Mouse (Mus musculus): Measurements from ENCODE around the gene Knstrn. TPM values are rescaled to one million over a fixed set of nuclear protein-coding genes. Genes with fewer than 3 reads are reported as not detected.

Knstrn gene
- total and polyA plus RNA-seq, 2 experiments from 2014 or later = 19.8 to 39.9 TPM

- Histone ChIP-seq H3K9me3 (replicated peaks; ENCODE audit: control insufficient read depth, low read length) (no peaks in the 10 kb centered on the region), H3K27ac (ENCODE audit: low read depth) (no peak overlapping the region), H3K36me3 (replicated peaks; ENCODE audit: control insufficient read depth, insufficient read depth, low read length) (peaks cover 3% of the 10 kb centered on the region; the same call in 1 of the 2 replicates), H3K27me3 (ENCODE audit: control insufficient read depth, insufficient read depth, low read length) (peaks cover 16% of the 10 kb centered on the region; the same call in 1 of the 2 replicates), H3K4me3 (ENCODE audit: low read depth, low read length) (peak overlapping the region; percentile 35), H3K9ac (replicated peaks; ENCODE audit: low read depth, low read length) (no peak overlapping the region), H3K4me2 (ENCODE audit: low read depth, low read length) (peak overlapping the region; percentile 63), H3K4me1 (ENCODE audit: control insufficient read depth, insufficient read depth) (peaks cover 14% of the 10 kb centered on the region)
- WGBS = 5% methylated on average over 32 of the region's 32 CpGs
- no peak for TF ChIP-seq EP300 (IDR thresholded peaks at IDR 0.05; ENCODE audit: low read depth)
- TF ChIP-seq CTCF (IDR thresholded peaks at IDR 0.05; ENCODE audit: low read depth) = peak; percentile 99
- DNase-seq (ENCODE audit: low spot score) (no peak), ATAC-seq (ENCODE audit: insufficient read depth, low read depth) (peak; percentile 76)
These were observed 69.3 kb downstream of the Knstrn start for GRCm38 (mm10) chr2:118882840-118883679.

GRCm38 (mm10) chr2:118887440-118887839 lies 73.6 kb downstream of the Knstrn start:
- 57% methylated on average over 13 of the region's 13 CpGs for WGBS
- peaks cover 12% of the 10 kb centered on the region; the same call in 1 of the 2 replicates for H3K4me1 ChIP-seq (ENCODE audit: control insufficient read depth, insufficient read depth)
- DNase-seq (ENCODE audit: low spot score) (no peak), ATAC-seq (ENCODE audit: insufficient read depth, low read depth) (no peak)
- no peak overlapping the region; the same call in 1 of the 2 replicates for H3K9ac ChIP-seq (replicated peaks; ENCODE audit: low read depth, low read length)
- no peaks in the 10 kb centered on the region for H3K36me3 ChIP-seq (replicated peaks; ENCODE audit: control insufficient read depth, insufficient read depth, low read length)
- H3K4me3 ChIP-seq (ENCODE audit: low read depth, low read length) = no peak overlapping the region
- H3K4me2 ChIP-seq (ENCODE audit: low read depth, low read length) = peak overlapping the region; percentile 30
- no peak overlapping the region for H3K27ac ChIP-seq (ENCODE audit: low read depth)
- TF ChIP-seq CTCF (IDR thresholded peaks at IDR 0.05; ENCODE audit: low read depth) (no peak), EP300 (IDR thresholded peaks at IDR 0.05; ENCODE audit: low read depth) (no peak)
- H3K9me3 ChIP-seq (replicated peaks; ENCODE audit: control insufficient read depth, low read length) = no peaks in the 10 kb centered on the region
- H3K27me3 ChIP-seq (ENCODE audit: control insufficient read depth, insufficient read depth, low read length) = peaks cover 23% of the 10 kb centered on the region; the same call in 1 of the 2 replicates

GRCm38 (mm10) chr2:118887845-118888548 lies 74.2 kb downstream of the Knstrn start:
- no peaks in the 10 kb centered on the region for H3K36me3 ChIP-seq (replicated peaks; ENCODE audit: control insufficient read depth, insufficient read depth, low read length)
- no peak overlapping the region for H3K4me3 ChIP-seq (ENCODE audit: low read depth, low read length)
- no peak overlapping the region for H3K27ac ChIP-seq (ENCODE audit: low read depth)
- peak overlapping the region; percentile 30 for H3K4me2 ChIP-seq (ENCODE audit: low read depth, low read length)
- peak; percentile 35 for ATAC-seq (ENCODE audit: insufficient read depth, low read depth)
- H3K27me3 ChIP-seq (ENCODE audit: control insufficient read depth, insufficient read depth, low read length) = peaks cover 29% of the 10 kb centered on the region; the same call in 1 of the 2 replicates
- H3K9me3 ChIP-seq (replicated peaks; ENCODE audit: control insufficient read depth, low read length) = no peaks in the 10 kb centered on the region
- no peak overlapping the region; the same call in 1 of the 2 replicates for H3K9ac ChIP-seq (replicated peaks; ENCODE audit: low read depth, low read length)
- peak; percentile 32 for DNase-seq (ENCODE audit: low spot score)
- WGBS = 18% methylated on average over 14 of the region's 14 CpGs
- TF ChIP-seq EP300 (IDR thresholded peaks at IDR 0.05; ENCODE audit: low read depth) (no peak), CTCF (IDR thresholded peaks at IDR 0.05; ENCODE audit: low read depth) (no peak)
- peaks cover 6% of the 10 kb centered on the region; the same call in 1 of the 2 replicates for H3K4me1 ChIP-seq (ENCODE audit: control insufficient read depth, insufficient read depth)

- H3K36me3 ChIP-seq (replicated peaks; ENCODE audit: control insufficient read depth, insufficient read depth, low read length) = no peaks in the 10 kb centered on the region
- DNase-seq (ENCODE audit: low spot score) (no peak), ATAC-seq (ENCODE audit: insufficient read depth, low read depth) (no peak)
- TF ChIP-seq CTCF (IDR thresholded peaks at IDR 0.05; ENCODE audit: low read depth) (no peak), EP300 (IDR thresholded peaks at IDR 0.05; ENCODE audit: low read depth) (no peak)
- H3K4me3 ChIP-seq (ENCODE audit: low read depth, low read length) = no peak overlapping the region
- peaks cover 39% of the 10 kb centered on the region for H3K27me3 ChIP-seq (ENCODE audit: control insufficient read depth, insufficient read depth, low read length)
- no peak overlapping the region for H3K27ac ChIP-seq (ENCODE audit: low read depth)
- 75% methylated on average over 4 of the region's 4 CpGs for WGBS
- H3K4me1 ChIP-seq (ENCODE audit: control insufficient read depth, insufficient read depth) = peaks cover 5% of the 10 kb centered on the region; the same call in 1 of the 2 replicates
- no peaks in the 10 kb centered on the region for H3K9me3 ChIP-seq (replicated peaks; ENCODE audit: control insufficient read depth, low read length)
- no peak overlapping the region for H3K4me2 ChIP-seq (ENCODE audit: low read depth, low read length)
- H3K9ac ChIP-seq (replicated peaks; ENCODE audit: low read depth, low read length) = no peak overlapping the region
These were observed 77.4 kb downstream of the Knstrn start for GRCm38 (mm10) chr2:118891173-118891572.

- Histone ChIP-seq H3K4me1 (ENCODE audit: control insufficient read depth, insufficient read depth) (peaks cover 17% of the 10 kb centered on the region), H3K27me3 (ENCODE audit: control insufficient read depth, insufficient read depth, low read length) (peaks cover 71% of the 10 kb centered on the region), H3K9ac (replicated peaks; ENCODE audit: low read depth, low read length) (peak overlapping the region; percentile 15; the same call in 1 of the 2 replicates), H3K4me2 (ENCODE audit: low read depth, low read length) (peak overlapping the region; percentile 92), H3K9me3 (replicated peaks; ENCODE audit: control insufficient read depth, low read length) (no peaks in the 10 kb centered on the region), H3K4me3 (ENCODE audit: low read depth, low read length) (peak overlapping the region; percentile 60), H3K36me3 (replicated peaks; ENCODE audit: control insufficient read depth, insufficient read depth, low read length) (no peaks in the 10 kb centered on the region), H3K27ac (ENCODE audit: low read depth) (no peak overlapping the region)
- WGBS = 2% methylated on average over 38 of the region's 38 CpGs
- TF ChIP-seq EP300 (IDR thresholded peaks at IDR 0.05; ENCODE audit: low read depth) = no peak
- no peak for TF ChIP-seq CTCF (IDR thresholded peaks at IDR 0.05; ENCODE audit: low read depth)
- ATAC-seq (ENCODE audit: insufficient read depth, low read depth) (no peak), DNase-seq (ENCODE audit: low spot score) (peak; percentile 11)
These were observed 82.4 kb downstream of the Knstrn start for GRCm38 (mm10) chr2:118895990-118896913.
